Mouse (Mus musculus): ENCODE results near the gene Sergef. TPM values are rescaled to one million over a fixed set of nuclear protein-coding genes. Genes with fewer than 3 reads are reported as not detected.

The Sergef gene
- total and polyA plus RNA-seq, 3 experiments: 10.9 to 36.2 (median 13.0) TPM

DNA sequence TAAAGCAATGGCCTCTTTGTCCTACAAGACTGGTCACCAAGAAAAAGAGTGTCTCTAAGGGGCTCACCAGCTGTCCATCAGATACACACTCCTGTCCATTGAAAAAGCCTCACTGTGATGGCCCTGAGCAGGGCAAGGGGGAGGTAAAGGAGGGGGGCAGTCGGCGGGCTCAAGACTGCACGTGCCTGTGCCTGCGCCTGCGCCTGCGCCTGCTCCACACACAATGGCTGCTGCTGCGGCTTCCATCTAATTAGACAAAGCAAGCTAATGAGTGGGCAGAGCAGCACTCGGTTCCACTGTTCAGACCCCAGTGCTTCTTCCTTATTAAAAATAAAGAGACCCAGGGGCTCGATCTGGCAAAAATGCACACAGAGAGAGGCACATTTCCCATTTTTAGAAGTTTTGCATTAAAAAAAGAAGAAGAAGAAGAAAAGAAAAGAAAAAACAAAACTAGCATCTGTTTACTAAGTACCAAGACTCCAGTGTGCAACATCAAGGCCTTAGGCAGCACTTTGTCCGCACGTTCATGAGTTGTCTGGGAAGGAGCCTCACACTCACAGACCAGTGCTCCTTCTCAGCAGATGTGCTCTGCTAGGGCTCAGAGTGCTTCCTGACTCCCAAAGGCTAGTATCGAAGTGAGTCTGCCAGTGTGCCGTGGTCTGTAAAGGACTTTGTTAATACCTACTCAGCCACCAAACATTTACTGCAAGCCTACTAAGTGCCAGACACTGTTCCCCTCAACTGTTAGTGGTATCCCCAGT is 83.1 kb downstream of the Sergef start:
- no peak for ATAC-seq (ENCODE audit: extremely low read depth, insufficient number of reproducible peaks, low FRiP score, poor library complexity, severe bottlenecking)
- Histone ChIP-seq H3K4me3 (ENCODE audit: low read depth, low read length) (no peak overlapping the region), H3K9me3 (replicated peaks) (no peaks in the 10 kb centered on the region), H3K4me1 (ENCODE audit: insufficient read depth, low read depth, low read length) (peaks cover 13% of the 10 kb centered on the region), H3K27me3 (ENCODE audit: insufficient read depth, low read length) (no peaks in the 10 kb centered on the region), H3K36me3 (replicated peaks) (peaks cover 78% of the 10 kb centered on the region)
- no peak for TF ChIP-seq GATA1 (IDR thresholded peaks at IDR 0.05; ENCODE audit: borderline replicate concordance, low read length)
- TF ChIP-seq POLR2AphosphoS5 (IDR thresholded peaks at IDR 0.05; ENCODE audit: insufficient replicate concordance, low read depth, low read length): no peak
- no peak for TF ChIP-seq CTCF (IDR thresholded peaks at IDR 0.05; ENCODE audit: low read depth, low read length)
- TF ChIP-seq TAL1 (conservative IDR thresholded peaks at IDR 0.05; ENCODE audit: low read depth, low read length): no peak
- TF ChIP-seq GATA2 (IDR thresholded peaks at IDR 0.05; ENCODE audit: borderline replicate concordance, low read depth, low read length): no peak
- no peak for DNase-seq (ENCODE audit: low spot score)

DNA sequence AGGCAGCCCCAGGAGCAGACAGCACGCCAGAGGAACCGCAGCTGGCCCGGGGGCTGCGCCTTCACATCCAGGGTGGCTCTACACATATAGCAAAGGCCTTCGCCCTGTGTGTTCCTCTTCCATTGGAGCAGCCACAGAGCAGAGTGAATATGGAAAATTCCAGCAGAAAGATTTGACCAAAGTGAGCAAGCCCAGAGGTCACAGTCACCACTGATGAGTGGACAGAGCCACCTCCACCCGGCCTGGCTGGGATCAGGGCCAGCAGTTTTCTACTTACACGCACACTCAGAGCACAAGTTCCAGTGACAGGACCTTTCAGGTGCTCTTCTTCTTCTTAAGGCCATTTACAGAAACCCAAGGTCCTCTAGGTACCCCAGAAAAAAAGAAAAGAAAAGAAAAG is 83.9 kb downstream of the Sergef start:
- ATAC-seq (ENCODE audit: extremely low read depth, insufficient number of reproducible peaks, low FRiP score, poor library complexity, severe bottlenecking): no peak

DNA sequence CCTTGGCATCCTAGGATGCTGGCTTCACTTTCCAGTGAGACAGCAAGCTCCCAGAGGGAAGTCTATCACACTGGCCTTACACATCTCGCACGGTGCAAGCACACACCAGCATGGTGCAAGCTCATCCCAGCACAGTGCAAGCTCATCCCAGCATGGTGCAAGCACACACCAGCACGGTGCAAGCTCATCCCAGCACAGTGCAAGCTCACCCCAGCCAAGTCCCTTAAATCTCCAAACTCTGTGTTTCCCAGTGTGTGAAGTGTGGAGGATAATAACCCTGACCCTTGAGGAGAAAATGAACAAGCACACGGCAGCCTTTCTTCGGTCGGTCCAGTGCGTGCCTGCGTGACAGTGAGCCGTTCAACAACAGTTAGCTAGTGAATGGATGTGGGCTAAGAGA is 84.8 kb downstream of the Sergef start:
- Histone ChIP-seq H3K4me3 (ENCODE audit: low read depth, low read length) (no peak overlapping the region), H3K9me3 (replicated peaks) (no peaks in the 10 kb centered on the region), H3K36me3 (replicated peaks) (peaks cover 80% of the 10 kb centered on the region), H3K4me1 (ENCODE audit: insufficient read depth, low read depth, low read length) (peaks cover 8% of the 10 kb centered on the region), H3K27me3 (ENCODE audit: insufficient read depth, low read length) (no peaks in the 10 kb centered on the region)
- ATAC-seq (ENCODE audit: extremely low read depth, insufficient number of reproducible peaks, low FRiP score, poor library complexity, severe bottlenecking) (no peak), DNase-seq (ENCODE audit: low spot score) (no peak)
- TF ChIP-seq TAL1 (conservative IDR thresholded peaks at IDR 0.05; ENCODE audit: low read depth, low read length) (no peak), GATA1 (IDR thresholded peaks at IDR 0.05; ENCODE audit: borderline replicate concordance, low read length) (no peak)

More for the DNA sequence above, 83.9 kb downstream of the Sergef start:
- peaks cover 13% of the 10 kb centered on the region for H3K4me1 ChIP-seq (ENCODE audit: insufficient read depth, low read depth, low read length)
- no peaks in the 10 kb centered on the region for H3K27me3 ChIP-seq (ENCODE audit: insufficient read depth, low read length)
- TF ChIP-seq POLR2AphosphoS5 (IDR thresholded peaks at IDR 0.05; ENCODE audit: insufficient replicate concordance, low read depth, low read length) (no peak), CTCF (IDR thresholded peaks at IDR 0.05; ENCODE audit: low read depth, low read length) (no peak), GATA2 (IDR thresholded peaks at IDR 0.05; ENCODE audit: borderline replicate concordance, low read depth, low read length) (no peak), GATA1 (IDR thresholded peaks at IDR 0.05; ENCODE audit: borderline replicate concordance, low read length) (no peak), TAL1 (conservative IDR thresholded peaks at IDR 0.05; ENCODE audit: low read depth, low read length) (no peak)
- peaks cover 81% of the 10 kb centered on the region for H3K36me3 ChIP-seq (replicated peaks)
- H3K9me3 ChIP-seq (replicated peaks): no peaks in the 10 kb centered on the region
- DNase-seq (ENCODE audit: low spot score): no peak
- no peak overlapping the region for H3K4me3 ChIP-seq (ENCODE audit: low read depth, low read length)

DNA sequence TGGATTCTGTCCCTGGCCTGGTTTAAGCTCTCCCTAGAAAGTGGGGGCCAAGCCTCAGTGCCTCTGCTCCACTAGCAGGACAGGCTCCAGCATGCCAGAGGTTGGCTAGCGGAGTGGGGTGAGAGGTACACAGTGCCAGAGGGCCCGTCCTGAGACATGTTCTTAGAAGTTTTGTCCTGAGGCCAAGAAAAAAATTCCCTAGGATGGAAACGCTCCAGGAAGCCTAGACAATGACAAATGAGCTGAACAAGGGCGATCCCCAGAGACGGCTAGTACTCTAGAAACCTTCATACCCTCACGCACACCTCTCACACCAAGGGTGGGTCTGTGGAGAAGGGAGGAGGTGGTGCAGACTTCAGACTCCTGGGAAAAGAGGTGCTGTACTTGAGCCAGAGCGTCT is 85.6 kb downstream of the Sergef start:
- peaks cover 82% of the 10 kb centered on the region for H3K36me3 ChIP-seq (replicated peaks)
- DNase-seq (ENCODE audit: low spot score) (no peak), ATAC-seq (ENCODE audit: extremely low read depth, insufficient number of reproducible peaks, low FRiP score, poor library complexity, severe bottlenecking) (no peak)
- no peaks in the 10 kb centered on the region for H3K9me3 ChIP-seq (replicated peaks)
- no peak overlapping the region for H3K4me3 ChIP-seq (ENCODE audit: low read depth, low read length)
- no peak for TF ChIP-seq CTCF (IDR thresholded peaks at IDR 0.05; ENCODE audit: low read depth, low read length)
- H3K4me1 ChIP-seq (ENCODE audit: insufficient read depth, low read depth, low read length): peaks cover 11% of the 10 kb centered on the region
- no peaks in the 10 kb centered on the region for H3K27me3 ChIP-seq (ENCODE audit: insufficient read depth, low read length)

DNA sequence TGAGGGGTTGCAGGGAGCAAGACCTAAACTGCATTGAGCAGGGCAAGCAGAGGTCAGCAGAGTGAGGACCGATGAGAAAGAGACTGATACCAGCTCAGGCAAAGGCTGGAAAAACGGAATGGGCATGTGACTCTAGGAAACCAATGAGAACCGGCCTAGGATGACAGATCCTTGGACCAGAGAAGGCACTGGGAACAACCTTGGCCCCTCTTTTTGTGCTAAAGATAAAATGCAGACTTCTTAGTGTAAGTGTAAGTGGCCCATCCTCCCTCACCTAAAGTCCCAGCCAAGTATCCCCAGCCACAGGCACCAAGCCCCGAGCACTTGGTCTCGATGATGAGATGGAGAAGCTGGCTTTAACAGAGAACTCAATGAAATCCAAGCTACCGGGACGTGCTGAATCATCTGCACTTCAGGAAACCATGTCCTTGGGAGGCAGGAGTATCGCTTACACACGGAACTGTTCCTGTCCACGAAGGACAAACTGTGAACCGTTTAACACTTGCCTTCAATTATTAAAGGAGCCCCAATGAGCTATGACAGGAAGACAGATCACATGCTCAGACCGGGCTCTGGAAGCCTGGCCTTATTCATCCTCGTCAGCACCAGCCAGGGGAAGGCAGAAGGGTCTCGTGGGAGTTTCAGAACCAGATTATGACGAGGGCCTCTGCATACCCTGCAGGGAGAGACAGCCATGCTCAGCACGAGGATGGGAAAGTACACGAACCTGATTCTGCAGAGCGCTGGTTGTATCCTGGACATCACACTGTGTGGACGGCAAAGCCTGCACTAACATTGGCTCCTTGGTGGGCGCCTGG is 87.5 kb downstream of the Sergef start:
- TF ChIP-seq TAL1 (conservative IDR thresholded peaks at IDR 0.05; ENCODE audit: low read depth, low read length): no peak
- no peak for TF ChIP-seq GATA2 (IDR thresholded peaks at IDR 0.05; ENCODE audit: borderline replicate concordance, low read depth, low read length)
- no peak for TF ChIP-seq POLR2AphosphoS5 (IDR thresholded peaks at IDR 0.05; ENCODE audit: insufficient replicate concordance, low read depth, low read length)
- TF ChIP-seq GATA1 (IDR thresholded peaks at IDR 0.05; ENCODE audit: borderline replicate concordance, low read length): no peak
- TF ChIP-seq CTCF (IDR thresholded peaks at IDR 0.05; ENCODE audit: low read depth, low read length): no peak
- ATAC-seq (ENCODE audit: extremely low read depth, insufficient number of reproducible peaks, low FRiP score, poor library complexity, severe bottlenecking): no peak
- Histone ChIP-seq H3K4me1 (ENCODE audit: insufficient read depth, low read depth, low read length) (peaks cover 14% of the 10 kb centered on the region), H3K27me3 (ENCODE audit: insufficient read depth, low read length) (no peaks in the 10 kb centered on the region), H3K9me3 (replicated peaks) (no peaks in the 10 kb centered on the region), H3K4me3 (ENCODE audit: low read depth, low read length) (no peak overlapping the region), H3K36me3 (replicated peaks) (peaks cover 65% of the 10 kb centered on the region)
- no peak for DNase-seq (ENCODE audit: low spot score)

DNA sequence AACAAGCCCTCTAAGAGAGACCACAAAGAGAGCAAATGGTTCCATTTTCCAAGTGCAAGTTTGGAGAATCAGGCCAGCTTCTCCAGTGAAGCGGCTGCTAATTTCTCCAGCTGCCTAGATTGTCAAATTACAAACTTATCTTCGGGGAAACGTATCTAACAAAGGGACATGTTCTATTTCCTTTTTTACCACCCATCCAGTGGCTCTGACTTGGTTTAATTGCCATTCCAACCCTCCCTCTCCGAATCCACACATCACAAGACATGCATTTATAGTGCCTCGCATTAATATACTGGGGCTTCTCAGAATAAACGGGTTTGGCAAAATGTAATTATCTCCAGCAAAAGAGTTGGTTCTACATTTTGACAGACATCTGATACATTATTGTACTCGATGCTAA is 88.4 kb downstream of the Sergef start:
- H3K36me3 ChIP-seq (replicated peaks): peaks cover 59% of the 10 kb centered on the region
- no peak for ATAC-seq (ENCODE audit: extremely low read depth, insufficient number of reproducible peaks, low FRiP score, poor library complexity, severe bottlenecking)

More for the DNA sequence above, 88.4 kb downstream of the Sergef start:
- TF ChIP-seq GATA2 (IDR thresholded peaks at IDR 0.05; ENCODE audit: borderline replicate concordance, low read depth, low read length): no peak
- no peak for TF ChIP-seq GATA1 (IDR thresholded peaks at IDR 0.05; ENCODE audit: borderline replicate concordance, low read length)
- no peak for TF ChIP-seq TAL1 (conservative IDR thresholded peaks at IDR 0.05; ENCODE audit: low read depth, low read length)
- TF ChIP-seq POLR2AphosphoS5 (IDR thresholded peaks at IDR 0.05; ENCODE audit: insufficient replicate concordance, low read depth, low read length): no peak
- TF ChIP-seq CTCF (IDR thresholded peaks at IDR 0.05; ENCODE audit: low read depth, low read length): no peak
- Histone ChIP-seq H3K9me3 (replicated peaks) (no peaks in the 10 kb centered on the region), H3K4me3 (ENCODE audit: low read depth, low read length) (no peak overlapping the region), H3K27me3 (ENCODE audit: insufficient read depth, low read length) (no peaks in the 10 kb centered on the region), H3K4me1 (ENCODE audit: insufficient read depth, low read depth, low read length) (peaks cover 23% of the 10 kb centered on the region)
- no peak for DNase-seq (ENCODE audit: low spot score)

All from G1E (cell line).